Mouse (Mus musculus) MEL (cell line): ENCODE measurements around the gene Fuz.

Experiments used
- CTCF ChIP-seq, 3 experiments: IDR thresholded peaks in 2 of 3; conservative IDR thresholded peaks in 1 of 3; 2 replicates each; pipeline ENCODE4 v1.5.1; 2011 to 2012; ENCODE audit warnings: low read length in 3 of 3, low read depth in 2 of 3, mild to moderate bottlenecking in 2 of 3, improper control_type of control experiment in 1 of 3, inconsistent platforms in 1 of 3, mixed read lengths in 1 of 3, moderate library complexity in 1 of 3; ENCODE audit not compliant: control insufficient read depth in 1 of 3, insufficient read depth in 1 of 3, poor library complexity in 1 of 3, severe bottlenecking in 1 of 3
- EP300 ChIP-seq, 2 experiments: IDR thresholded peaks; 2 replicates each; pipeline ENCODE4 v1.6.1; 2011; ENCODE audit warnings: improper control_type of control experiment in 2 of 2, low read length in 2 of 2, low read depth in 1 of 2, mild to moderate bottlenecking in 1 of 2
- ETS1 ChIP-seq: IDR thresholded peaks from 2 replicates; pipeline ENCODE4 v1.6.1; 2012; ENCODE audit warnings: low read depth, mild to moderate bottlenecking, inconsistent platforms, low read length, improper control_type of control experiment, moderate library complexity
- POLR2A ChIP-seq, 2 experiments: IDR thresholded peaks; 2 replicates each; pipeline ENCODE4 v1.6.1; 2011 to 2012; ENCODE audit warnings: low read length in 2 of 2, mild to moderate bottlenecking in 2 of 2, control low read depth in 1 of 2, improper control_type of control experiment in 1 of 2, low read depth in 1 of 2, moderate library complexity in 1 of 2; ENCODE audit not compliant: control insufficient read depth in 1 of 2, insufficient read depth in 1 of 2, poor library complexity in 1 of 2

DNA sequence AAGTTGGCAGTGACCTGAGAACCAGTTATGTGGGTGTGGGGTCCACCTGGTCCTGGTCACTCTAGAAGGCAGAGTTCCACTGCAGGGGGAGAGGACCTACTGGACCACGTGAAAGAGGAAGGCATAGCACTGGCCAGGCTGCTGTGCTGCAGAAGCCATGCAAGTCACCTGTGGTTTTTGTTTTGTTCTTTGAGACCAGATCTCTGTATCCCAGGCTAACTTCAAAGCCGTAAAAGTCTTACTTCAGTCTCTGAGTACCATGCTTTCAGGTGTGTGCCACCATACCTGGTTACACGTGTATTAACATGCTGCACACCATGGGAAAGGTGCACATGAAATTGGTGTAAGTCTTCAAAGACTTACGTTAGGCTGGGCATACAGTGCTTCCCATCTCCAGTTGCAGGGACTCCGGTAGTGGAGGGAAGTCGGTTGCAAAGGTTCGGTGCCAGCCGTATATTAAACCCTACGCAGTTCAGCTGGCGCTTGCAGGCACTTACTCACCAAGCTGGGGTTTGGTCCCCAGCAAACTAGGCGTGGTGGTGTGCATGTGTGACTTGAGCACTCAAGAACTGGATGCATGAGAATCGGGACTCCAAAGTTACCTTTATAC, 44.1 kb upstream of the Fuz start:
- no peak for TF ChIP-seq ETS1
- no peak for TF ChIP-seq CTCF (IDR thresholded peaks at IDR 0.05 in 2 of 3, conservative IDR thresholded peaks at IDR 0.05 in 1 of 3; ENCODE audit: control insufficient read depth in 1 of 3, insufficient read depth in 1 of 3, low read depth in 2 of 3, low read length in 3 of 3, poor library complexity in 1 of 3, severe bottlenecking in 1 of 3)
- TF ChIP-seq POLR2A (IDR thresholded peaks at IDR 0.05; ENCODE audit: control insufficient read depth in 1 of 2, insufficient read depth in 1 of 2, low read depth in 1 of 2, low read length in 2 of 2, poor library complexity in 1 of 2), result no peak
- no peak for TF ChIP-seq EP300 (IDR thresholded peaks at IDR 0.05; ENCODE audit: low read depth in 1 of 2, low read length in 2 of 2)
